Mouse (Mus musculus): Measurements from ENCODE around the gene Klrb1c.
"Not testable (repeated sequence)": the region's sequence is repeated elsewhere in the genome, so short reads cannot be mapped to it uniquely, and the experiment has no call there.

DNA sequence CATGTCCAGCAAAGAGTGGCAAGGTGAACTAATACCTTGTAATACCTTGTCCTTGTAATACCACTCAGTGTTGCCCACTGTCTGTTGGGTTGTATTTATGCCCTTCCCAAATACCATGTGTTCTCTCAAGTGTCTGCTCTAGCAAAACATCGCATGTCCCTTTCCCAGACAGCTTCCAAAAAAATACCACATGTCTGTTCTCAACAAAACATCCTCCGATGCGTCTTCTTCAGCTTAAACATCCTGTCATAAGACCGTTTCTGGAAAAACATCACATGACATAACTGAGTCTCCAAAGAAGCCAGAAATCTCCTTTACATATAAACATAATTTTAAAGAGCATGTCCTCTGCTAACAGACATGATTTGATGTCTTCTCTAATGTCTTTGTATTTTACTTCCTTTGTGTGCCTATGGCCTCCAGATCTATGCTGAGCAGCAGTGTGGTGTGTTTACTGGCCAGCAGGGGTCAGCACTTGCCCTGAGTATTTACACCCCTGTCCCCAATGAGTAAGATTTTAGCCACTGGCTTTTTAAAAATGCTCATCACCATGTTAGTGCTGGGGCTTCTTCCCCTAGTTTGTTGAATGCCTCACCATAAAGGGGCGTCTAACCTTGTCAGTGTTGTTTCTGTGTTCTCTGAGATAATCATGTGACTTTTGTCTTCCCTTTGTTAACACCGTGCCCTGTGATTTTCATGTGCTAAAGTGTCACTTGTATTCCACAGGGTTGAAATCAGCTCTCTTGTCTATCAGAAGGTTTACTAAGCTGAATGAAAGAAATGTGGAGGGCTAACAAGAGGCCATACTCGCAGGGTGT lies 16.0 kb upstream of the Klrb1c start:
- TF ChIP-seq CTCF (IDR thresholded peaks at IDR 0.05; ENCODE audit: control insufficient read depth, insufficient read depth, insufficient replicate concordance, low read depth, low read length) = peak; percentile 26; the same call in 1 of the 2 replicates
- not testable (repeated sequence) for TF ChIP-seq POLR2A (IDR thresholded peaks at IDR 0.05; ENCODE audit: control insufficient read depth, low read depth, low read length)
